Mouse (Mus musculus) embryonic facial prominence, embryonic 13.5 days (tissue): ENCODE measurements at regions not wholly inside any gene's neighbourhood (a gene's known extent, or its start where the extent isn't known, plus 50 kb on each side); places are given as distances from the start of the nearest gene placed in this dataset.

Experiments used
- ATAC-seq: fragments of 200-750 bp; cut with Nextera tagmentation; 2 replicates; pipeline ENCODE4 v1.8.0; 2017; ENCODE audit warnings: low read depth; ENCODE audit not compliant: insufficient number of reproducible peaks, insufficient read depth, low FRiP score, low TSS enrichment
- H3K27ac ChIP-seq: fragments of 300-500 bp; sonication (generic); 2 replicates; pipeline ENCODE4 v1.5.1; 2015; ENCODE audit warnings: moderate library complexity, mild to moderate bottlenecking, inconsistent platforms
- H3K27me3 ChIP-seq: fragments of 300-500 bp; sonication (generic); 2 replicates; pipeline ENCODE4 v1.6.1; 2015; ENCODE audit warnings: mild to moderate bottlenecking, inconsistent platforms
- H3K36me3 ChIP-seq: fragments of 300-500 bp; sonication (generic); 2 replicates; pipeline ENCODE4 v1.6.1; 2015; ENCODE audit warnings: mild to moderate bottlenecking, inconsistent platforms
- H3K4me1 ChIP-seq: fragments of 300-500 bp; sonication (generic); 2 replicates; pipeline ENCODE4 v1.6.1; 2015; ENCODE audit warnings: inconsistent platforms
- H3K4me2 ChIP-seq: fragments of 300-500 bp; sonication (generic); 2 replicates; pipeline ENCODE4 v1.6.1; 2015; ENCODE audit warnings: moderate library complexity, mild to moderate bottlenecking, inconsistent platforms
- H3K4me3 ChIP-seq: fragments of 300-500 bp; sonication (generic); 2 replicates; pipeline ENCODE4 v1.5.1; 2015; ENCODE audit warnings: mild to moderate bottlenecking, inconsistent platforms
- H3K9ac ChIP-seq: fragments of 300-500 bp; sonication (generic); 2 replicates; pipeline ENCODE4 v1.6.1; 2015; ENCODE audit warnings: mild to moderate bottlenecking, inconsistent platforms
- H3K9me3 ChIP-seq: fragments of 300-500 bp; sonication (generic); 2 replicates; pipeline ENCODE4 v1.6.1; 2016; ENCODE audit warnings: inconsistent platforms
- WGBS: fragments of 180-500 bp; shearing (Covaris S2); methylation state at CpG from one replicate; pipeline ENCODE4 v1.1.7; 2015; ENCODE audit warnings: mixed read lengths; 5-methylcytosine and 5-hydroxymethylcytosine counted together

DNA sequence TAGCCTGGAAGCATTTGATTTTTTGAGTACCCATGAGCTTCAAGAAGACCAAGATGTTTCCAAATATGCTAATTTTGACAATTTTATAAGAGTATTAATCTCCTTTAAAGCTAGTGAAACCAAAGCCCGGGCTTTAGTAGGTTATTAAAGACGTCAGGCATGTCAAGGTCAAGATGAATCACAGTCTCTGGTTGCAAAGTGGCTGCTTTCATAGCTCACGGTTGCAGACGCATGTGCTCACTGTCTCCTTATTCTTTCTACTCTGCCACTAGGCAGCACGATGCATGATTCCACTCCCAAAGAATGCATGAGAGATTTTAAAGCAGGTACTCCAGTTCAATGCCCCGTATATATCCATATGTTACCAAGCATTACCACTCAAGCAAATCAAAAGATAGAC is 86.4 kb upstream of the Jade1 start:
- no peaks in the 10 kb centered on the region for H3K9me3 ChIP-seq
- no peaks in the 10 kb centered on the region for H3K4me1 ChIP-seq
- H3K27ac ChIP-seq = no peak overlapping the region
- no peaks in the 10 kb centered on the region for H3K36me3 ChIP-seq
- no peaks in the 10 kb centered on the region for H3K27me3 ChIP-seq
- H3K4me2 ChIP-seq = no peak overlapping the region
- H3K9ac ChIP-seq = no peak overlapping the region
- H3K4me3 ChIP-seq = no peak overlapping the region
- ATAC-seq = no peak
- 67% methylated on average over 6 of the region's 6 CpGs for WGBS

DNA sequence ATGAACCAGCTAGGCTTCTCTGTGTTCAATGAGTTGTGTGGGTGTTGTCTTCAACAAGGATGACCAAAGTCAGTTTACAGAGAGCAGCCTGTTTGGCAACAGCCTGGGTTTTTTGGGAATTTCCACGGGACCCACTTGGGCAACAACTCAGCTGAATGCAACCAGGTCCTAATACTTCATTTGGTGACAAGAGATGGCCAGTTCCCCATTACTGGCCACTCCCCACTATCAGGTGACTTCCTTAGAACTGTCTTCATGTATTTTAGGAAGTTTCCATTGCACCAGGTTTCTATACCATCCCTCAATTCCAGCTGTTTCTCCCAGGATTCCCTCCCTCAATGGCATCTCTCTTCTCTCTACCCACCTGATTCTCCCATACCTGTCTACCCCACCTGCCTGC is 87.7 kb upstream of the Jade1 start:
- Histone ChIP-seq H3K4me1 (peaks cover 5% of the 10 kb centered on the region; the same call in 1 of the 2 replicates), H3K36me3 (no peaks in the 10 kb centered on the region), H3K27ac (no peak overlapping the region), H3K27me3 (no peaks in the 10 kb centered on the region), H3K4me3 (no peak overlapping the region), H3K9me3 (no peaks in the 10 kb centered on the region), H3K4me2 (no peak overlapping the region), H3K9ac (no peak overlapping the region)
- WGBS = 81% methylated on average over 1 of the region's 1 CpGs
- no peak for ATAC-seq

DNA sequence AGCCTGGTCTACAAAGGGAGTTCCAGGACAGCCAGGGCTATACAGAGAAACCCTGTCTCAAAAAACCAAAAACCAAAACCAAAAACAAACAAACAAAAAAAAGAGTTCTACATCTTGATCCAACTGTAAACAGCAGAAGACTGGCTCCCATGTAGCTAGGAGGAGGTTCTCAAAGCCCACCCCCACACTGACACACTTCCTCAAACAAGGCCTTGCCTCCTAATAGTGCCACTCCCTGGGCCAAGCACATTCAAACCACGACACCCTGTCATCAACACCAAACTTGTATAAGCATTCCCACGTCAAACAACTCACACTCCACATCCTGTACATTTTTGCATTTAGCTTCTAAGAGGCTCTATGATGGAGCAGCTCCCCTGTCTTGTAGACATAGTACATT is 89.6 kb upstream of the Jade1 start:
- Histone ChIP-seq H3K4me3 (no peak overlapping the region), H3K9me3 (no peaks in the 10 kb centered on the region), H3K36me3 (no peaks in the 10 kb centered on the region), H3K9ac (no peak overlapping the region), H3K4me1 (peaks cover 6% of the 10 kb centered on the region; the same call in 1 of the 2 replicates), H3K27ac (no peak overlapping the region), H3K4me2 (no peak overlapping the region), H3K27me3 (no peaks in the 10 kb centered on the region)
- WGBS = 83% methylated on average over 2 of the region's 2 CpGs
- no peak for ATAC-seq

GRCm38 (mm10) chr3:41462953-41463644 is 92.4 kb upstream of the Jade1 start:
- H3K9ac ChIP-seq = no peak overlapping the region
- H3K4me3 ChIP-seq = no peak overlapping the region
- H3K36me3 ChIP-seq = no peaks in the 10 kb centered on the region
- H3K27ac ChIP-seq = no peak overlapping the region
- H3K9me3 ChIP-seq = no peaks in the 10 kb centered on the region
- no peak overlapping the region for H3K4me2 ChIP-seq
- no peak for ATAC-seq
- H3K27me3 ChIP-seq = no peaks in the 10 kb centered on the region
- peaks cover 6% of the 10 kb centered on the region; the same call in 1 of the 2 replicates for H3K4me1 ChIP-seq
- WGBS = 59% methylated on average over 11 of the region's 11 CpGs

DNA sequence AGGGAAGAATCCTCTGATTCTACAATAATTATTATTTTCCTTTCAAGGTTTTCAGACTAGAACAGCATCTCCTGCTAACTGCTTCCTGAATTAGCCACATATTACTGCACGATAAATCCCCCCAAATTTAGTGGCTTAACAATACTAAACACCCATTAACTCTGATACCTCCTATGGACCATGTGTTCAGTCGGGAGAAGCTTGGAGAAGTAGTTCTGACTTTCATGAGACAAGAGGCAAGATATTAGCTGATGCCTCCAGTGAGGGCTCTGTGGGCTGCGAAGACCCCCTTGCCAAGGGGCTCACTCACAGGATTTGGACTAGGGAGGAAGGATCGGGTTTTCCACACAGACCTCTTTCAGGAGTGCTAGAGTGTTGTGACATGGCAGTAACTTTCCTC is 95.4 kb upstream of the Jade1 start:
- Histone ChIP-seq H3K36me3 (no peaks in the 10 kb centered on the region), H3K27me3 (no peaks in the 10 kb centered on the region), H3K9me3 (no peaks in the 10 kb centered on the region), H3K27ac (no peak overlapping the region), H3K4me3 (no peak overlapping the region), H3K4me2 (no peak overlapping the region), H3K4me1 (peaks cover 6% of the 10 kb centered on the region; the same call in 1 of the 2 replicates), H3K9ac (no peak overlapping the region)
- no peak for ATAC-seq
- 82% methylated on average over 4 of the region's 4 CpGs for WGBS

DNA sequence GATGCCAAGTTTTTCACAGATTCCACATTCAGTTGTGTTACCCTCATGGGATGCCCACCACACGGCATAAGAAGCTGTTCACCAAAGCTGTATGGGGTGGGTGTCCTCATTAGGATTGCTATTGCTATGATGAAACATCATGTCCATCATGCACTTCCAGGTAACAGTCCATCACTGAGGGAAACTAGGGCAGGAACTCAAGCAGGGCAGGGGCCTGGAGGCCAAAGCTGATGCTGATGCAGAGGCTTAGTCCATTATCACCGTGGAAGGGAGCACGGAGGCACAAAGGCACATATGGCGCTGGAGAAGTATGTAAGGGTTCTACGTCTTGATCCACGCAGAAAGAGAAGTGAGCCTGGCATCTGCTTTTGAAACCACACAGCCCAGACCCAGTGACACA is 97.4 kb upstream of the Jade1 start:
- no peaks in the 10 kb centered on the region for H3K36me3 ChIP-seq
- no peaks in the 10 kb centered on the region for H3K27me3 ChIP-seq
- no peak overlapping the region for H3K27ac ChIP-seq
- no peak for ATAC-seq
- no peaks in the 10 kb centered on the region for H3K9me3 ChIP-seq
- no peak overlapping the region for H3K4me3 ChIP-seq
- WGBS = 92% methylated on average over 6 of the region's 6 CpGs
- peaks cover 11% of the 10 kb centered on the region; the same call in 1 of the 2 replicates for H3K4me1 ChIP-seq
- no peak overlapping the region for H3K9ac ChIP-seq
- H3K4me2 ChIP-seq = no peak overlapping the region

DNA sequence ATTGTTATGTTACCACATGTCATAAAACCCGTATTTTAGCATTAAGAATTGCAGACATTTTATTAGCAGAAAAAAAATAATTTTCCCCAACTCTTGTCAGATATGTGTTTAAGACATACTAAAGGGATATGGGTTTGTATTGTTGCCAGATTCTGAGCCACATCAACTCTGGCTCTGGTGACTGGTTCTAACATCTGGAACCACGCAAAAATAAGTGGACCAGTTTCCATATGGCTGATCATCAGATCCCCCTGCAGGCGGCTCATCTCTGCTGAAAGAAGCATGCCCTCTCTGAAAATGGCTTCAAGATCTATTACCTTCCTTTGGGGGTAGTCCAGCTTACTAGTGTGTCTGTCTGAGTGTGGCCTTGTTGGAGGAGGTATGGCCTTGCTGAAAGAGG is 102.0 kb upstream of the Jade1 start:
- no peak overlapping the region for H3K27ac ChIP-seq
- no peak overlapping the region for H3K9ac ChIP-seq
- WGBS = 34% methylated on average over 3 of the region's 3 CpGs
- no peak overlapping the region for H3K4me2 ChIP-seq
- H3K27me3 ChIP-seq = no peaks in the 10 kb centered on the region
- no peaks in the 10 kb centered on the region for H3K36me3 ChIP-seq
- ATAC-seq = no peak
- no peak overlapping the region for H3K4me3 ChIP-seq
- H3K9me3 ChIP-seq = no peaks in the 10 kb centered on the region
- peaks cover 15% of the 10 kb centered on the region; the same call in 1 of the 2 replicates for H3K4me1 ChIP-seq

- no peak for ATAC-seq
- H3K27ac ChIP-seq = no peak overlapping the region
- no peaks in the 10 kb centered on the region for H3K27me3 ChIP-seq
- no peak overlapping the region for H3K4me2 ChIP-seq
- peaks cover 15% of the 10 kb centered on the region; the same call in 1 of the 2 replicates for H3K4me1 ChIP-seq
- no peak overlapping the region for H3K4me3 ChIP-seq
- 59% methylated on average over 3 of the region's 3 CpGs for WGBS
- no peak overlapping the region for H3K9ac ChIP-seq
- H3K9me3 ChIP-seq = no peaks in the 10 kb centered on the region
- no peaks in the 10 kb centered on the region for H3K36me3 ChIP-seq
Measured at GRCm38 (mm10) chr3:41452716-41453090, 102.8 kb upstream of the Jade1 start.

DNA sequence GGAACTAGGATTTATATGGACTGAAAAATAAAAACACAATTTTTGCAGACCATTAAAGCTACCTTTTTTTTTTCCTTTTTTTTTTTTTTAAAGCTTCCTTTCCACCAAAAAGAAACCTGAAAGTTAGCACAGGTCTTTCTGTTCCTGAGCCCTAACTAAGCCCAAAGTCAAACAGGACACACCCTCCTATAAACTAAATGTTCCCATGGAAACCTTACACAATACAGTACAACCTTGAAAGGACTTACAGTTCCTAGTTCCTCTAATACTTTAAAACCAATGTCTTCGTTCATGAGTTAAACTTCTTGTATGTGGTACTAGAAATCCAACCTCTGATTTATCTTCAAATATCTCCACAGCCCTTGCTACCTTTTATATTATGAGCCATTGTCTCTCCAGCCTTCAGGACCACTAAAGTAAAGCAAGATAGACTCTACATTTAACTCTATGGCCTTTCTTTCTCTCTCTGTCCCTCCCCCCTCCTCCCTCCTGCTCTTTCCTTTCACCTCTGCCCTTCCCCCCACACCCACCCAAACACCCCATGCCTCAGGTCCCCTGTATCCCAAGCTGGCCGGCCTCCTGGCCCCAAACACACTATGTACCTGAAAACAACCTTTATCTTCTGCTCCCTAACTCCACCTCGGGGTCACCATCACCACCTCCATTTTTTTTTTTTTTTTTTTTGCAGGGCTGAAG is 103.4 kb upstream of the Jade1 start:
- 64% methylated on average over 3 of the region's 3 CpGs for WGBS
- H3K4me3 ChIP-seq = no peak overlapping the region

GRCm38 (mm10) chr3:41450696-41451095 is 104.8 kb upstream of the Jade1 start:
- Histone ChIP-seq H3K4me2 (no peak overlapping the region), H3K9ac (no peak overlapping the region), H3K4me1 (peaks cover 15% of the 10 kb centered on the region; the same call in 1 of the 2 replicates), H3K27ac (no peak overlapping the region), H3K4me3 (no peak overlapping the region), H3K27me3 (no peaks in the 10 kb centered on the region), H3K9me3 (no peaks in the 10 kb centered on the region), H3K36me3 (no peaks in the 10 kb centered on the region)
- ATAC-seq = no peak
- WGBS = 61% methylated on average over 1 of the region's 1 CpGs

More for the DNA sequence above, 103.4 kb upstream of the Jade1 start:
- H3K9me3 ChIP-seq = no peaks in the 10 kb centered on the region
- no peaks in the 10 kb centered on the region for H3K27me3 ChIP-seq
- no peak overlapping the region for H3K9ac ChIP-seq
- H3K4me2 ChIP-seq = no peak overlapping the region
- no peaks in the 10 kb centered on the region for H3K36me3 ChIP-seq
- no peak overlapping the region for H3K27ac ChIP-seq
- no peak for ATAC-seq
- peaks cover 15% of the 10 kb centered on the region; the same call in 1 of the 2 replicates for H3K4me1 ChIP-seq

- Histone ChIP-seq H3K36me3 (no peaks in the 10 kb centered on the region), H3K4me2 (no peak overlapping the region), H3K4me3 (no peak overlapping the region), H3K4me1 (no peaks in the 10 kb centered on the region), H3K27ac (no peak overlapping the region), H3K9me3 (no peaks in the 10 kb centered on the region), H3K9ac (no peak overlapping the region), H3K27me3 (no peaks in the 10 kb centered on the region)
- WGBS = 89% methylated on average over 9 of the region's 9 CpGs
- no peak for ATAC-seq
Measured at GRCm38 (mm10) chr3:41444243-41444753, 111.2 kb upstream of the Jade1 start.

GRCm38 (mm10) chr3:41436238-41436637 is 119.3 kb upstream of the Jade1 start:
- no peaks in the 10 kb centered on the region for H3K4me1 ChIP-seq
- H3K4me3 ChIP-seq = no peak overlapping the region
- ATAC-seq = no peak
- H3K27me3 ChIP-seq = no peaks in the 10 kb centered on the region
- H3K36me3 ChIP-seq = no peaks in the 10 kb centered on the region
- no peak overlapping the region for H3K4me2 ChIP-seq
- H3K9me3 ChIP-seq = no peaks in the 10 kb centered on the region
- H3K27ac ChIP-seq = no peak overlapping the region
- 94% methylated on average over 8 of the region's 8 CpGs for WGBS
- no peak overlapping the region for H3K9ac ChIP-seq
